Mouse (Mus musculus) Muller cell, postnatal 12 days (primary cell): ENCODE data around the gene Gm16181.

ENCODE experiments used
- DNase-seq: peaks from one replicate; pipeline ENCODE4 v3.0.0-alpha.2; 2015; ENCODE audit errors: inconsistent ontology term

The Gm16181 gene

GRCm38 (mm10) chr17:35220156-35220952 lies at the start of gene Gm16181:
Gm16181 (plus strand) TSS chr17:35220834.
- DNase-seq: no peak

- DNase-seq: no peak
Observed at GRCm38 (mm10) chr17:35172445-35173234, 48.0 kb upstream of the Gm16181 start.

GRCm38 (mm10) chr17:35173329-35173728 lies 47.3 kb upstream of the Gm16181 start:
- no peak for DNase-seq

- DNase-seq: no peak
Observed at GRCm38 (mm10) chr17:35174201-35174977, 46.2 kb upstream of the Gm16181 start.

- no peak for DNase-seq
Observed at GRCm38 (mm10) chr17:35175382-35175781, 45.3 kb upstream of the Gm16181 start.

GRCm38 (mm10) chr17:35175968-35176367 lies 44.7 kb upstream of the Gm16181 start, which contains the start of gene Aif1:
Aif1 (minus strand) TSS chr17:35176068.
- no peak for DNase-seq

- DNase-seq: peak; percentile 74
Observed at GRCm38 (mm10) chr17:35178528-35178927, 42.1 kb upstream of the Gm16181 start.

- DNase-seq: no peak
Observed at GRCm38 (mm10) chr17:35180093-35180492, 40.5 kb upstream of the Gm16181 start.

GRCm38 (mm10) chr17:35185639-35186611 lies 34.7 kb upstream of the Gm16181 start:
- DNase-seq: peak; percentile 84

- peak; percentile 51 for DNase-seq
Observed at GRCm38 (mm10) chr17:35186681-35187080, 34.0 kb upstream of the Gm16181 start.

- DNase-seq: no peak
Observed at GRCm38 (mm10) chr17:35187345-35187744, 33.3 kb upstream of the Gm16181 start.

- DNase-seq: no peak
Observed at GRCm38 (mm10) chr17:35187959-35188610, 32.5 kb upstream of the Gm16181 start, which contains the start of gene Lst1. Lst1 (minus strand) TSS chr17:35188439.

- DNase-seq: no peak
Observed at GRCm38 (mm10) chr17:35189186-35189585, 31.4 kb upstream of the Gm16181 start.

- no peak for DNase-seq
Observed at GRCm38 (mm10) chr17:35190096-35190495, 30.5 kb upstream of the Gm16181 start.

GRCm38 (mm10) chr17:35191723-35192122 lies 28.9 kb upstream of the Gm16181 start:
- no peak for DNase-seq

GRCm38 (mm10) chr17:35192924-35193323 lies 27.7 kb upstream of the Gm16181 start:
- DNase-seq: no peak

- DNase-seq: no peak
Observed at GRCm38 (mm10) chr17:35193881-35194843, 26.5 kb upstream of the Gm16181 start, which contains the start of gene Ltb. Ltb (plus strand) TSS chr17:35194439.

GRCm38 (mm10) chr17:35194844-35195630 lies 25.6 kb upstream of the Gm16181 start:
- DNase-seq: no peak
